Mouse (Mus musculus) adrenal gland, adult 8-10 months (tissue): Measurements from ENCODE around the gene Rnf207. TPM values are rescaled to one million over a fixed set of nuclear protein-coding genes. Genes with fewer than 3 reads are reported as not detected.

Experiments used
- DNase-seq: peaks from one replicate; pipeline ENCODE4 v3.0.0; 2022
- total RNA-seq, 4 experiments: library from RNA; stranded (reverse); gene quantifications; 2 replicates each; pipeline ENCODE4 v1.2.4; 2022

The Rnf207 gene
- 1 to 10 TPM in 2 of 4 experiments, under 1 TPM in 2; 0.23 to 2.2 (median 1.0) TPM for total RNA-seq

DNA sequence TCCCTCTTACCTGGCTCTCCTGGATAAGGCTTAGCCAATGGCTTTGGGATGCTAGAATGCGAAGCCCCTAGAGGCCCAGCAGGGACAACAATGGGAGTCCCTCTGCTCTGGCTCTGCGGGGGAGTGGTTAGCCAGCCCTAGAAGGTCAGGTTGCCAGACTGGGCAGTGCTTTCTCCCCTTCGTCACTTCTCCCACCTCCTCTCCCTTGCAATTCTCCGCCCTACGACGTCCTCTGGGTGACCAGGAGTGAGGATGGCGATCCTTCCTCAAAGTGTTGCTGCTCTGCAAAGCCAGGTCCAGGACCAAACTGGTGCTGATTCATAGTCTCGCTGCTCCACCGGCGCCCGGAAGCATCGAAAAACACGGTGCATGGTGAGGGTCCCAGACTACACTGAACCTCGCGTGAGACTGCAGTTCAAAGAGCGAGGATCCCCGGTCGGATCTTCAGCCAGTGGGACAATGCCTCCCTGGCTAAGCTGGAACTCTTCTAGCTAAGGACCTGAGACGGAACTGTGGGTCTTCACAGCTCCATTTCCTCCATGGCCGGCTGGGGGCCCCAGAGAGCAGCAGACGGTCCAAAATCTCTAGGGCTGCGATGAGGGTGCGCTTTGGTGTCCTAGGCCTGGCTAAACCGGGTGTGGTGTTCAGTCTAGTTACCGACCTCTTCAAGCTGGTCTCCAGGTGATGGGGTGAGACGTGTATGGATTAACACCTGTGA lies at the start of gene Rnf207:
Gene Rnf207 (minus strand): TSS at position 477 of the 718 bp plus-strand sequence.
- DNase-seq, result no peak

DNA sequence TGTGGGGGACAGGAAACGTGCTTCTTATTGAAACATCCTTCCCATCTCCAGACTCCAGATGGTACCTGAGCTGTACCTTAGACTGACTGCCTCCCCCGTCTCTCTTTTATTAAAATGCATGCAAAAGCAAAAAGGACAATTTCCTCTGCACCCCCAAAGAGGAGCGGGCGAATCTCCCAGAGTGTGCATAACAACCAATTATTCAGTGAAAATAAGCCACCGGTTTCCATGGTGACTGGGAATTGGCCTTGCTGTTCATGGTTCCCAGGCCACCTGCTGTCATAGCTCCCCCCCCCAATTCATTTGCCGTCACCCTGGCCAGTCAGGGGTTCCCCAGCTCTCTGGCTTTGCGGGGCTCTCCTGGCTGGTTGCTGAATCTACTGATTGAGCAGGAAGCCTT lies 46.4 kb upstream of the Rnf207 start:
- no peak for DNase-seq

DNA sequence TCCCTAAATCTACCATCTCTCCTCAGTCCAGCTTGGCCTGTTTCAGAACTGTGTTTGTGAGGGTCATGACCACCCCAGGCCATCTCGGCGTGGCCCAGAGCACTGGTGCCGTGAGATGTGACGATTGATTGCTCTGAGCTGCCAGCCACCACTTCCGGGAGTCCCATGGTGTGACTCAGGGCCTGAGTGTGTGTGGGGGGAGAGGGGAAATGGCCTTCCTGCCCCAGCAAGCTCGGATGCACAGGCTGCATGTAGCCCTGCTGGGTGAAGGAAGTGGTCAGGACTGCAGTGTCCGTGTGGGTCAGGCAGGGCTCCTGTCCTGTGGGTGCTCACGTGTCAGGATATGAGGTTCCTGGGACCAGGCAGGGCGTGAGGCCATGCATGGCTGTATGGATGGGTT lies 43.4 kb upstream of the Rnf207 start:
- DNase-seq, result no peak

DNA sequence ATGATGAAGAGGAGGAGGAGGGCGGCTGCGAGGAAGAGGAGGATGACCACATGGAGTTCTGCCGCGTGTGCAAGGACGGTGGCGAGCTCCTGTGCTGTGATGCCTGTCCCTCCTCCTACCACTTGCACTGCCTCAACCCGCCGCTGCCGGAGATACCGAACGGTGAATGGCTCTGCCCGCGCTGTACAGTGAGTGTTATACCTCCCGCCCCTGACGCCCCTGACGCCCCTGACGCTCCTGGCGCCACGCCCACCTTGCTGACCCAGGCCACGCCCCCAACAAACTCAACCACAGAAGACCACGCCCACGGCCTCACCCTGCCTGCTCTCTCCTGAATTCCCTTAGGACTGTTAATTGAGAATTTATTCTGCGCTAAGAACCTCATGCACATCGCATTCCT lies 42.1 kb upstream of the Rnf207 start:
- no peak for DNase-seq

DNA sequence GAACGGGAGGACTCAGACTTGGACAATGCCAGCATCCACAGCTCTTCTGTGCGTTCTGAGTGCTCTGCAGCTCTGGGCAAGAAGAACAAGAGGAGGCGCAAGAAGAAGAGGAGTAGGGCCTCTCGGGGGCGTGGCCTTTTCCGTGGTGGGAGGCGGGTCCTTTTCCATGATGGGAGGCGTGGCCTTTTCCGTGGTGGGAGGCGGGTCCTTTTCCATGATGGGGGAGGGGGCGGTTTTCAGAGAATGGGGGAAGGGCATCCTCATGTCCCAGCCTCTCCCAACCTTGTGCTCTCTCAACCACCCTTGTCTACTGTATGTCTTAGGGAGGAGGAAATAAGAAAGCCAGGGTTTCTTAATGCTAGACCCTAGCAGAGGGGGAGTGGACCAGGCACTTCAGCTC lies 40.9 kb upstream of the Rnf207 start:
- DNase-seq, result no peak

DNA sequence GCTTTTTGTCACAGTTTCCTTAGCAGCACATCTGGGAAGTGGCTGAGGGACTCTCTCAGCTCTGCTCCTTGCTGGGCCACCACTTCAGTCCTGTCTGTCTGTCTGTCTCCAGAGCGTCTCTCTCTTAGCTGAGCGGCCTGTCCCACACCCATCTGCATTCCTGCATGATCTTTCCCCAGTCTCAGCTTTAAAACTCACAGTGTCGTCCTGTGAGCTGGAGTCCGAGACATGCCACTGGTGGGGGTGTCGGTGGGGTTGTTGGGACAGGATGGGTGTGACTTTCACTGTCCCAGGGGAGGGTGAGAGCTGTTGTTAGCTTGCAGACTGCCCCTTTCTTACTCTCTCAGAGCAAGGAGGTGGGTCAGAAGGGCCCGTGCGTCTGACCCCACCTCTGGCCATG lies 36.9 kb upstream of the Rnf207 start:
- DNase-seq, result no peak

DNA sequence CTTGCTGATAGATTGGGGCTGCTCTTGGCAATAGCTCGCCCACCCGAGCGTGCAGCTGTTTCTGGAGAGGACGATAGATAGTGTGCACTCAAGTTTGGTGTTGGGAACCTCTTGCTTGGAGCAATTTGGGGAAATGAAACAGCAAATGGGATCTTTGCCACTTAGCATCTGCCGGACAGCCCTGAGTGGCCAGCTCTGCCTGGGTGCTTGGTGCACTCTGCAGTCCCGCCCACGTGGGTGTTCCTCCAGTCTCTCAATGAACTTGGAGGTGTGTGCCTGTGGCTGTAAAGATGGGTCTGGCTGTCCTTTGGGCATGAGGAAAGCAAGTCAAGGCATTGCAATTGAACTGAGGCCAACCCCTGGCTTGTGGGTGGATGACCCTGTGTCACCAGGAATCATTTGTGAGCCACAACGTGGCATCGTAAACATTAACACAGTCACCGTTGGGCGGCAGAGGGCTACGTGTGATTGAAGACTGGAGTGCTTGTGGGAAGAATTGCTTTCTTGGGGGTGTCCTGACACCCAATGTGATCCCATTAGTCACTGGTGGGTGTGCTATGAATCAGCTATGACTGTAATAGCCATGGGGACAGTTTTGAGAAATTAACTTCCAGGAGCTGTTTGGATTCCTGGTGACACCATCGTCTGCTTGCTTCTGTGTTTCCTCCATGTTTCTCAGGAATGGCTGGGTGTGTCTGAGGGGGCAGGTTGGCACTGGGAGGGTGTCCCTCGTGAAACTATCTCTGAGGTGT lies 35.3 kb upstream of the Rnf207 start:
- no peak for DNase-seq

DNA sequence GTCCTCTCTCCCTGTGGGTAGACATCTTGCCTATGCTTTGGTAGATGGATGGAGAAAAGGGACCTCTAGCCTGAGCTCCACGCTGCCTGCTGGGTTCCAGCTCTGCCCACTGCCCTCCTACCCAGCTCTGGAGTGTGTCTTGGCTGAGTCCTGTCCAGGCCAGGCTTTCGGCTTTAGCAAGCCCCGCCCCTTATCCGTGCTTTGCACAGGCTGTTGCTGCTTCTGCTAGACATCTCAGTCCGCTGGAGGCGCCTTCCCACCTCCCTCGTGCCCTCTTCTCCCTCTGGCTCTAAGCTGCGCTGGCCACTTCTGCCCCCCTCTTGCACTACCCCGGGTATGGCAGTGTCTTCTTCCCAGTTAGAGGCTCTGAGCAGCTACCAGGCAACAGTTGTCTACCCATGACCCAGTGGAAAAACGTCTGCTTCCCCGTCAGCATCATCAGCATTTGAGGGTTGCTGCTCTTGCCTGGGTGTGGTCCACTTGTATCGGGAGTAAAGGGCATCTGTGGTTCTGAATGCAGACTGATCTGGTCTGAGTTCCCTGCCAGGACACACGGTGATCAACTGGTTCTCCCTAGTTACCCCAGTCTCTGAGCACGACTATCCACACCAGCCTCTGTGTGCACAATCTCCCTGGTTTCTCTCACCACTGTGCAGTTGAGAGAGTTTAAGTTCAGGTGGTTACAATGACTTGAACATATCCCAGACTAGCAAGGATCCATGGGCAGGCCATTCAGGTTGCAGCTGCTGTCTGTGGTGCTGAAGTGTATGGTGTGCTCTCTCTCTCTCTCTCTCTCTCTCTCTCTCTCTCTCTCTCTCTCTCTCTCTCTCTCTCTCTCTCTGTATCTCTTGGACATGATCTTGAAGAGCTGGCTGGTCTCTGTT lies 32.9 kb upstream of the Rnf207 start:
- DNase-seq, result no peak

DNA sequence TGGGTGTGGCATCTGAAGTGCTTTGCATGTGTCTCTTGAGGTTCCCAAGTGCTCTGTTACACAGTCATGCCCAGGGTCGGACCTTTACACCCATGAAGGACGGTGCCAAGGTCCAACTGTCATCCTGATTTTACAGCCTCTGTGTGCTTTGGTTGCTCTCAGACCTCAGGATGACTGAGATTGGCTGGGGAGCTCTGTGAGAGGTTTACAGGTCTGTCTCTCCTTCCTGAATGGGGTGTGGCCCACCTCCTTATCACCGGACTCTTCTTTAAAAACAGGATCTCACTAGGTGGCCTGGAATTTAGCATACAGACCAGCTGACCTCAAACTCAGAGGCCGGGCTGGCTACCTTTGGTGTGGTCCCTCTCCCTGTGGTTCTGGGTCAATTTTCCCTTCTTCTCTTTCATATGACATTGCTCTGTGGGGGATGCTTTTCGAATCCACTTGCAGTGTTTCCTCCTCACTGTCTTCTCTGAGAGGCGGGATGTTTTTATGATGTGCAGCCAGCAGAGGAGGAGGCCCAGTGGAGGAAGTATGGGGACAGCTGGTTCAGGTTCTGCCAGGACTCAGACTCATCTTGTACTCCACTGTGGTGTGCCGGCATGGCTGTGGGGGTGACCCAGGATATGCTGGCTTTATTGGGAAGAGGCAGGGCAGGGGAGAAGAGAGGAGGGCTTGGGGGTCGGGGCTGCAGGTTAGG lies 32.1 kb upstream of the Rnf207 start:
- DNase-seq, result no peak

DNA sequence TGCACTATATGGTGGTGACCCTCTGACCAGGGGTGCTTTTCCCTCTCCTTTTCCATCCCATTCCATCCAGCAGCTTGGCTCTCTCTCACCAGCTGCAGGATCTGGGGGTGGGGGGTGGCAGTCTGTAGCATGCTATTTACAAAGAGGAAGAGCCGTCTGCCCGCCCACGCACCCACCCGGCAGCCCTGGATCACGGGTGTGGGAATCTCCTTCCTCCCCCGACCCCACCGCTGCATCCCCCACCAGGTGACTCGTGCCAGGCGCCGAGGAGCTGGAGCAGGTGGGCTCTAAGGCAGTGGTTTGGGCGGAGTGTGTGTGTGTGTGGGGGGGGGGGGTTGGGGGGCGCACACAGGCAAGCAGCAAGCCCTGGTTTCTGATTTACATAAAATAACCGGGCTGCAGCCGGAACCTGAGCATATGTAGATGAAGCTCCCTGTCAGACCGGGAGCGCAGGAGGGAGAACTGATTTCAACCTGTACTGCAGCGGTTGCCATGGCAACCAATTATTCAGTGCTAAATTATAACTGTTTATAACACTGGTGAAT lies 31.1 kb upstream of the Rnf207 start:
- no peak for DNase-seq

DNA sequence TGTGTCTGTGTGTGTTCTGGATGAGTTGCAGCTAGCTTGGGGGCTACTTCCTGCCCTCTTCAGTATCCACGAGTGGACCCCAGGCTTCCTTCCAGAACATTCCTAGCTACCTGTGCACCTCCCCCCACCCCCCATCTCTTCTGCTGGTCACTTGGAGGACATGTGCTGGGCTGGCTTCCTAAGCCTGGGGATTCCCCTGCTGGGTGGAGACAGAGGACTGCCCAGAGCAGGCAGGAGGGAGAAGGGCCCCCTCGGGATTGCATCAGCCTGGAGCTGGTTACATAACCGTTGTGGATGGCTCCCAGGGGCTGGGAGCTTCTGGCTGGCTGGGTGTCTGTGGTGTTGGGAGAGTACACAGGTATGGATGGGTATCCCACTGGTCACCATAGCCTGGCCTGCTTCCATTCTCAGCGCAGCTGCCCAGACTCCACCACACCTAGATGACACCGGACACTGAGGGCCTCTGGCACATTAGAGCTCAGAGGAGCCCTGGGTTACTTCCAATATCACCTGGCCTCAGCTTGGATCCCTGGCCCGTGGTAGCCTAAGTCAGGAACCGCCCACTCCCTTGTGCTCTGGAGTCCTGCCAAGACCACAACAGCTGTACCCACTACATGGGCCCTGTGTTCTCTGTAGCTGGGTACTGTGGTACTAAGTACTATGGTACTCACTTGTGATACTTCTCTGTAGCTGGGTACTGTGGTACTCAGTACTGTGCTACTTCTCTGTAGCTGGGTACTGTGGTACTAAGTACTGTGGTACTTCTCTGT lies 26.5 kb upstream of the Rnf207 start:
- peak; percentile 58 for DNase-seq

DNA sequence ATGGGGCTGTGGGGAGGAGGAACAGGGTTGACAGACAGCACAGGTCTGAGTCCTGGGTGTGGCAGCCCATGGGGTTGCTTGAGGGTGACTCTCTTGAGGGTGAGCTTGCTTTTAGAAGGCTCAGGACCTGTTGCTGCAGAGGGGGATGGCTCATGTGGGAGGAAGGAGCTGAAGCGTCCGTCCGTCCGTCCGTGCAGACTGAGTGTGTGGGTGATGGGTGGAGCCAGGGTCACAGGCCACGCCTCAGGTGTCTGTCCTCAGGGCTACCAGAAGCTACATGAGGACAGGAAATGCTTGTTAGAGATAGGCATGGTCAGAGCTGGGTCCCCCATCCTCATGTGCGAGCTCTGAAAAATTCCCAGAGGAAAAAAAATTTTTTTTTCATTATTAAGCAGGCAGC lies 25.9 kb upstream of the Rnf207 start:
- no peak for DNase-seq

DNA sequence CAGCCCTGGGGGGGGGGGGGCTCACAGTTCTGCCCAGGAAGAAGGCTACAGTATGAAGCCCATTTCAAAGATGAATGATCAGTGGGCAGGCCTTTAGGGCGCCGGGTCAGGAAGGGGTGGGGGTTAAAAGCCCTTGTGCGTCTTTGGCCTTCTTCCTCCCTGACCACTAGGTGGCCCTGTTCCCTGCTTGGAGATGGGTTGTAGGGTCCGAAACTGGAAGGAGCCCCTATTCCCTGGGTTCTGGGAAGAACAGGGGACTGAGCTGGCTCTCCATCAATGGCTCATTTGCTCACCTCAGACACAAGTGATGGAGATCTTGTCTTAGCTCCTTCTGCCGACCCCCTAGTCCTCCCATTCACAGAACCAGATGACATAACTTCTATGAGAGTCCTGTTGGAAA lies 24.5 kb upstream of the Rnf207 start:
- no peak for DNase-seq

DNA sequence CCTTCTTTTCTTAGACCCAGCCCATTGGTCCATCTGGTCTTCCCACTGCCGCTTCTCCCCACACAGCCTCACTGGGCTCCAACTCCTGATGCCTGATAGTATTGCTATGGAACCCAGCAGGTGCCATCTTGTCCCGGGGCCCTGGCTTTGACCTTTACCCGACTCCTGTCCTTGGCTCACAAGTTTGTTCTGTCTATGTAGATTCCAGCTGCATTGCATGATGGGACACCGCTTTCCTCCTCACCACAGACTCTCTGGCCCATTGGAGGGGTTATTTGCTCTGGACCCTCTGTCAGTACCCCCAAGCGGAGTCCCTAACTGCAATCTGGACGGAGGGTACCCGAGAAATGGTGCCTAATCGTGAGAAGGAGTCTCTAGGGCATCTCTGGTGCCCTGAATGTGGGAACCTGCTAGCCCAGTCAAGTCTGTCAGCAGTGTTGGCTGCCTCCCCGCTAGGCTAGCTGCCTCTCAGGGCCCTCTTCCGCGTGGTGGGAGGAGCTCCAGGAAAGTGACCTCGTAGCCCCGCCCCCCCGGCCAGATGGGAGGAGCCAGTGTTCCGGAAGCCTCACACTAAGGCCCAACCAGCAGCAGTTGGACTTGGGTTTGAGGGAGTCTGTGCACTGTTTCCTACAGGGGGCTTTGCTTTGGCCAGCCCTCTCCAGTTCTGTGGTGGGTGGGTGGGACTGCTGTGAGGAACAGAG lies 21.9 kb upstream of the Rnf207 start:
- DNase-seq, result no peak

DNA sequence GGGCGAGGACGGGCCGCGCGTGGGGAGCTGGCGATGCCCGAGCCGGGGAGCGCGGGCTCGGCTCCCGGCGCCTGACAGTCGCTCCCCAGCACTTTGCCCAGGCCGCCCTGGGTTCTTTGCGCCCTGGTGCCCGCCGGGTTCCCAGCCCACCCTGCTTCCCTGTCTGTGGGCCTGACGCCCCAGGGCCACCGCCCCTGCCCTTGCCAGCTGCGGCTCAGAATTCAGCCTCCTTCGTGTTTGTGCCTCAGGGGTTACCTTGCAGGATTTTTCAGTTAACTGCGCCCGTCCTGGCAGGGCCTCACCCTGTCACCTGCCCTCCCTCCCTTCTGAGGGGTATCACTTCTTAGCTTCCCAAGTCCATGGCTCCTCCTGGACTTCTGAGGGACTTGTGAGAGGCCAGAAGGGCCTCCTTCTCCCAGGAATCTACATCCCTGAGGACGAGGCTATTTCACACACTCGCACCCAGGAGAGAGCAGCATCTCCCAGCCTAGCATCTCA lies 20.5 kb upstream of the Rnf207 start:
- DNase-seq, result no peak

DNA sequence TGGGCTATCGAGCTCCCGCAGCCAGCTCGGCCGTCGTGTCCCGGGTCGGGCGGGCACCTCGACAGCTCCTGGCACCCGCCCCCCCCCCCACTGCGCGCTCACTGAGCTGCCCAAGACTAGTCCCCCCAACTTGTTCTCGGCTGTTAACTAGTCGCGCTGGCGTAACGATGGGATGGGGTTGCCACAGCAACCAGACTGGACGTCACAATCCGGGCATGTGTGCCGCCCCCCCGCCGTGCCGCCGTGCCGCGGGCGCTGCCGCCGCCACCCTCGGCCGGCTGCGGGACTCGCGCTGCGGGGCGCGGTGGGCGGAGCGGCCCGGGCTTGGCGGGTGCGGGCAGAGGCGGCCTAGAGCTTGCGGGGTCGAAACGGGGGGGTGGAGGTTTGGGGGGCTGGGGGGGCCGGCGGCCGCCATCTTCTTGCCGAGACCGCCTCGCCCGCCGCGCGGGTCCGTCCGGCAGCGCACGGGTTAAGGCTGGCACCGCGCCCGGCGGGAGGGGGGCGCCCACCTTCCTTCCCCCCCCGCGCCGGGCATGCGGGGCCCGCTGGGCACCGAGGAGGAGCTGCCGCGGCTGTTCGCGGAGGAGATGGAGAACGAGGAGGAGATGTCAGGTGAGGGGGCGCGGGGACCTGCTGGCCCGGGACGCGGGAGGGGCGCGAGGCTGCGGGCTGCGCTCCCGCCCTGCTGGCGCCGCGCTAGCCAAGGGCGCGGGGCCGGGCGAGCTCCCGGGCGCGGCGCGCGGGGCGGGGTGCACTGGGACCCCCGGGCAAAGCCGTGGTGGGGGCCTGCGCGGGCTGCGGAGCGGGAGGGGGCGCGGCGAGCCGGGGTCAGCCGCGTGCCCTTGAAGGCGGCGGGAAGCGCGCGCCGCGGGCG lies 19.9 kb upstream of the Rnf207 start, which contains the start of gene Chd5:
Gene Chd5 (plus strand): TSS at position 233 of the 874 bp plus-strand sequence.
- DNase-seq, result no peak

DNA sequence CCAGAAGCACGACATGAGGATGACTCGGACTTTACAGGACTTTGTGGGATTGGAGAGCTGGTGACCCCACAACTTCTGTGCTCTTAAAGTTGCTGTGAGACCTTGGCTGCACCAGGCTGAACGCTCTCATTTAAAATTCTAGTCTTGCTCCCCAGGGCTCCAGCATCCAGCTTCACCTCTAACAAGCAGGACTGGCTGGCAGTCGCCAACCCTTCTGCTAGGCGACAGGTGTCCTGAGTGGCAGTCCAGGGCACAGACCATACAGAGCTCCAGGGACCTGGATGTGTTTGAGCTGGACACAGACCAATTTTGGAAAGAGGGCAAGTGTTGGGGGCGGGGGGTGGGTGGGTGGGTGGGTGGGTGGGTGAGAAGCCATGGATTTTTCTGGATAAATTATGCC lies 19.0 kb upstream of the Rnf207 start:
- DNase-seq, result no peak

DNA sequence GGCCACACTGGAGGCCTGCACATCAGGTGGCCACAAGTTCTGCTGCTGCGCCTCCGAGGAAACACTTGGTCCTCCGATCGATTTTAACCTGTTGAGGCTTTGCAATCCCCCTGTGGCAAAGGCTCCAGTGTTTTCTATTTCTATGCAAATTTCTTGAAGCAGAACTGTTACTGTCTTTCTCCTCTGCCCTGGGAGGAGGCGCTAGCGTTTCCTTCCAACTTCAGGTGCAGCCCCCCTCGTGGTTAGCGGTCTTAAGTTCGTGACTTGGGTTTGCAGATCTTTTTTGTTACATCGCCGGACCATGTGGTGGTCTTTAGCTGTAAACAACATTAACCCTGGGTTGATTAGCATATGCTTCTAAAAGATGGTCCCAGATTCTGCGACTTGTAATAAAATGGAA lies 14.8 kb upstream of the Rnf207 start:
- DNase-seq, result no peak

DNA sequence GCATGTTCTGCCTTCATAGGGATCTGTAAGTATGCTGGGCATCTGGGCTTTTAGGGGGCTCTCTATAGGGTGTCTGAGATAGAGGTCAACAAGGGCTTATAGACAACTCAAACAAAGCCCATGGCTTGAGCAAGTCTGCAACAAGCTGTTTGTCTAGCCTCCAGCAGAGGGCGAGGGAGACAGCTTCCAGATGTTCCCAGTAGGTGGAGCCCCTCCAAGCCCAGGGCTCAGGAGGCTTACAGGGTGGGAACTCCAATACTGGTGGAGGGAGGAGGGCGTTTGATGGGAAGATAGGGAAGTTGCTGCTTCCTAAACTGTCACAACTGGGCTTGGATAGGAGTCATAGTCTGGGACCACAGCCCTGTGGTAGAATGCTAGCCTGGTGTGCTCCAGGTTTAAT lies 14.2 kb upstream of the Rnf207 start:
- DNase-seq, result peak; percentile 30
